Mouse (Mus musculus) frontal cortex, adult 2 months (tissue): ENCODE results near the gene Zbtb17. TPM values are rescaled to one million over a fixed set of nuclear protein-coding genes. Genes with fewer than 3 reads are reported as not detected.

Experiments used
- DNase-seq, 2 experiments: peaks; one replicate each; pipeline ENCODE4 v3.0.0; 2022; ENCODE audit warnings: low spot score in 1 of 2; ENCODE audit errors: extremely low spot score in 1 of 2
- polyA plus RNA-seq: library from polyadenylated mRNA; depleted of rRNA; stranded (reverse); fragments of >200 nt; gene quantifications from 2 replicates; pipeline ENCODE4 v1.2.3, GENCODE M21; 2012

The Zbtb17 gene
- polyA plus RNA-seq, 1 experiment: 42.7 TPM

DNA sequence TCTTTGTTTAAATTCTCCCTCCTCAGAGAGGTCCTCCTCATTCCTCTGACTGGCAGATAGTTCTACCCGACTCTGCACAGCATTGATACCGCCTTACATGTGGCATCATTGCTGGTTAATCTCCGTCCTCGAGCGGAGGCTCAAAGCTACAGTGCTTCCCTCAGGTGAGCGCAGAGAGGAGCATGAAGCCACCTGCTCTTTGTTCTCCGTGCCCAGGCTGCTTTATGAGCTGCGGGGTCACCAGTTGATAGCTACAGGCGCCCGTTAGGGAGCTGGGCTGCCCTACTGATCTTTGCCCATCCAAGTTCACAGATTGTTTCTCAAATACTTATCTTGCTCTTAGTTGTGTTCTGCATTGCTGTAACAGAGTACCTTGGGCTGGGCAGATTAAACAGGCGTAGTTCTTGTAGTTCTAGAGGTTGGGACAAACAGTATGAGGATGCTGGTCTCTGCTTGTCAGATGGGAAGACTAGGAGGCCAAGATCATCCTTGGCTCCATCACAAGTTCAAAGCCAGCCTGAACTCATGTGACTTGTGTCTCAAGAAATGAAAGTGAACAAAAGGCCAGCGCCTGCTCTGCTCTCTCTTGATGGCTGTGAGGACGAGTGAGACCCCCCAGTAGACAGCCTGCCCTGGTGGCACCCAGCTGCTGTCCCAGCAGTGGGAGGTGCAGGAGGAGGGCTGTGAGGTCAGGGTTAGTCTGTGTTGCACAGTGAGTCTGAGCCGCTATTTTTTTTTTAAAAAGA, 11.9 kb downstream of the Zbtb17 start:
- no peak for DNase-seq

DNA sequence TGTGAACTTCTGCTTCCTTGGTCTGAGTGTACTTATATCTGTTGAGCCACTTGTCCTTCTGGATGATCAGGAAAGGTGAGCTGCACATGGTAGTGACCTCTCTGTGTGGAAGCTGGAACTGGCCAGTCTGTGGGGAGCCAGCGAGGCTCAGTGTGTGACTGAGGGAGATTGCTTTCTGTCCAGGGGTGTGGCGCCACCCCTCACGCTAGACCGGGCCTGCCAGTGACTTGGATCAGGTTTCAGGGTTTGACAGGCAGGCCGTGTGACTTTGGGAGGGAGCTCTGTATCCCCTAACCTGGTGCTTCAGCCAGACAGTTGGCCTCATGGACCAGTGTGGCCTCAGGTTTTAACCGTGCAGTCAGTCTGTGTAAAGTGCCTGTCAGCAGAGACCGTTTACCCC, 13.8 kb downstream of the Zbtb17 start:
- no peak for DNase-seq

DNA sequence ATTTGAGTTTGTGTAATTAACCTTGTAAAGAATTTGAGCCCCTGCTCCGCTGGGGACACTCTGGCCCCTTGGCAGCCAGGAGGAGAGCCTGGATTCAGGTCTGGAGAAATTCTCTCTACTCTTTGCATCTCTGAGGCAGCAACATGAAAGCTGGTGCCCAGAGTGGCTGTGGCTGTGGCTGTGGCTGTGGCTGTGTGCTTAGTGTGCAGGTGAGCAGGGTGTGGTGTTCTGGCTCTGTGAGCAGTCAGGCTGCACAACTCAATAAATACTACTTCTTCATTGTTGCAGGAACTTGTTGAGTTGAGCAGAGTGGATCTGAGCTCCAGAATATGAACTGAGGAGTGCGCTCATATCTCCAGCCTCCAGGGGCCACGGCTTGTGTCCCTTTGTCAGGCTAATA, 14.4 kb downstream of the Zbtb17 start:
- DNase-seq: no peak

DNA sequence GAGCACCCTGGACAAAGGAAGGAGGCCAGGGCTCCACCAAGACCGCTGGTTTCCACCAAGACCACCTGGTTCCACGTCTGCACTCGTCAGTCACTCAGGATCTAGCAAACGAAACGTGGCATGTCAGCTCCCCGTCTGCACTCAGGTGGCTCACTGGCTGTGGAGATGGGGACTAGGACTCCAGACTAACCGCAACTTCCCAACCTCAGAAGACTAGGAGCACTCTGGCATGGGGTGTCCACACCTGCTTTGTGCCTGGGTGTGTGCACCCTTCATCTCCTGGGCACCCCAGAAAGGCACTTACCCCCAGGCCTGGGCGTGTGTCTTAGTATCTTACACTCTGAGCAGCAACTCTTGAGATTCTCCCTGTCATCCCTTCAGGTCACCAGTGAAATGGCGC, 15.3 kb downstream of the Zbtb17 start:
- no peak for DNase-seq

DNA sequence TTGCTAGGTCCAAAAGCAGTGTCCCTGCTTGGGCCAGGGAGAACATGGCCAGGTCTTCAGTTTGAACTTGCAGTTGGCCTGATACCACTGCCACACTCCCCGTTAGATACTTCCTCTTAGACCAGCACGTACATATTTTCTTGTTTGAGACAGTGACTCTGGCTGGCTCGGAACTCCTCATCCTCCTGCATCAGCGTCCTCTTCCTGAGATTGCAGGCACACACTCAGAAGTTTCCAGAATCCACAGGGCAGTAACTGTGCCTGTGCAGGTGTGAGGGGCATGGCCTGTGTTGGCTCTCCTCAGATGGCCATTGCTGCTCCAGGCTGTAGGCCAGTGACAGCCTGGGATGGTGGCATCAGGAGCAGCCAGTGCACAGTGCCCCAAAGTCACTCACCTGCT, 16.0 kb downstream of the Zbtb17 start:
- no peak for DNase-seq

DNA sequence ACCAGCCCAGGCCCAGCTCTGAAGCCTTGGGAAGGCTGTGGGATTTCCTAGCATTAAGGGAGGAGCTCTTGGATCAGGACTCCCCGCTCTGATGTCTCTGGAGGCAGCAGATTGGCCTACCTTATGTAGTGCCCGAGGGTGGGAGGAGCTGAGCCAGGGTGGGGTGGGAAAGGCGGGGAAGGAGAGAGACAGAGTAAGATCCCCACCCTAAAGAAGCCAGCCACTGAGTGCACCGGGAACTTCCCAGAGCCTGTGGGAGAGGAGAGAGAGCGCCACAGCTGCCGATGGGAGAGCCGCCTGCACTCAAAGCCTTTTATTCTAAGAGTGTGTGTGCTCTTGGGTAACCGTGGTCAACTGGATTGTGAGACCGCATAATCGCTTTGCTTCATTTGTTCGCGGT, 16.6 kb downstream of the Zbtb17 start:
- no peak for DNase-seq

DNA sequence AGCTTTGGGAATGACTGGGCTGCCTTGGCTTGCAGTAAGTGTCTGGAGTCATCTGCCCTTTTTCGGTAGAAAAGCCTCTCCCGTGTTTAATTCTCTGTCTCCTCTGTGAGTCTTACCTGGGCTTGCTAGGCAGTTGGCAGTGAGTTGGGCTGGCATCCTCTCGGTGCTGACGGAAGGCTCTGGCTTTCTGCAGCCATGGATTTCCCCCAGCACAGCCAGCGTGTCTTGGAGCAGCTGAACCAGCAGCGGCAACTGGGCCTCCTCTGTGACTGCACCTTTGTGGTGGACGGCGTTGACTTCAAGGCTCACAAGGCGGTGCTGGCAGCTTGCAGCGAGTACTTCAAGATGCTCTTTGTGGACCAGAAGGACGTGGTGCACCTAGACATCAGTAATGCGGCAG, 17.1 kb downstream of the Zbtb17 start:
- DNase-seq: no peak

DNA sequence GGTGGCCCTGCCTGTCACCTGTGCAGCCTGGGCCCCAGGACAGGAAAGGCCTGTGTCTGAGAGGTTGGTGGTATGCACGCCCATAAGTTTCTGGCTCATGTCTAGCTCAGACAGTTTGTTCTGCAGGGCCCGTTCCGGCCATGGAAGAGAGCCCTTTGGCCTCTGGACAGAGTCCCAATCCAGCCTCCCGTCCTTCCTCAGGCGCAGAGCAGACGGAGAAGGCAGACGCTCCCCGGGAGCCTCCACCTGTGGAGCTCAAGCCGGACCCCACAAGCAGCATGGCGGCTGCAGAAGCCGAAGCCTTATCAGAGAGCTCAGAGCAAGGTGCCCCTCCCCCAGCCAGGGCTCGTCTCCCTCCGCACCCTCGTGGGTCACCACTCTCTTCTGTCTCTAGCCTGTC, 19.0 kb downstream of the Zbtb17 start:
- DNase-seq: no peak

DNA sequence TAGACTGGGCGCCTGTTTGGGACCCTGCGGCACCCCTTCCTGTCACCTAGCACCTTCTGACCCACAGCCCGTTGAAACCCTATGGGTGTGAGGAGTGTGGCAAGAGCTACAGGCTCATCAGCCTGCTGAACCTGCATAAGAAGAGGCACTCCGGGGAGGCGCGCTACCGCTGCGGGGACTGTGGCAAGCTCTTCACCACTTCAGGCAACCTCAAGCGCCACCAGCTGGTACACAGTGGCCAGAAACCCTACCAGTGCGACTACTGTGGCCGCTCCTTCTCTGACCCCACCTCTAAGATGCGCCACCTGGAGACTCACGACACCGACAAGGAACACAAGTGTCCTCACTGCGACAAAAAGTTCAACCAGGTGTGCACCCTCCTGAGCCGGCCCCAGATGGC, 20.3 kb downstream of the Zbtb17 start:
- no peak for DNase-seq

DNA sequence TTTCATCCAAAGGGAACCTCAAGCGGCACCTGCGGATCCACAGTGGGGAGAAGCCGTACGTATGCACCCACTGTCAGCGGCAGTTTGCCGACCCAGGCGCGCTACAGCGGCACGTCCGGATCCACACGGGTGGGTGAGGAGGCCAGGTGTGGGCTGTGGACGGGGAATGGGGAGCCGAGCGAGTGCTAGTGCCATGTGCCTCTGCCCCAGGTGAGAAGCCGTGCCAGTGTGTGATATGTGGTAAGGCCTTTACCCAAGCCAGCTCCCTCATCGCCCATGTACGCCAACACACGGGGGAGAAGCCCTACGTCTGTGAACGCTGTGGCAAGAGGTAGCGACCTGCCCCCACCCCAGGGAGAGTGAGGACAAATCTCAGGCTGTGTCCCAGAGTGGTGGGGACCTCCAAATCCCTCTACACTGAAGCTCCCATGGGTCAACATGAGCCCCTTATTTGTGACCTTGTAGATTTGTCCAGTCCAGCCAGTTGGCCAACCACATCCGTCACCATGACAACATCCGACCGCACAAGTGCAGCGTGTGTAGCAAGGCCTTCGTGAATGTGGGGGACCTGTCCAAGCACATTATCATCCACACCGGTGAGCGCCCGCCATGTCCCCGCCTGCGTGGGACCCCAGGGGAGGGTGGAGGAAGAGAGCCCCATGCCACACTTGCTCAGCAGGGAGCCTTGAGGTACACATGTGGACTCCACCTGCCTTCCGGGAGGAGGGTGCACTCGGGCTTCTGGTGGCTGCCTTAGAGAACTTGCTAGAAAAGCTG, 21.2 kb downstream of the Zbtb17 start:
- no peak for DNase-seq

DNA sequence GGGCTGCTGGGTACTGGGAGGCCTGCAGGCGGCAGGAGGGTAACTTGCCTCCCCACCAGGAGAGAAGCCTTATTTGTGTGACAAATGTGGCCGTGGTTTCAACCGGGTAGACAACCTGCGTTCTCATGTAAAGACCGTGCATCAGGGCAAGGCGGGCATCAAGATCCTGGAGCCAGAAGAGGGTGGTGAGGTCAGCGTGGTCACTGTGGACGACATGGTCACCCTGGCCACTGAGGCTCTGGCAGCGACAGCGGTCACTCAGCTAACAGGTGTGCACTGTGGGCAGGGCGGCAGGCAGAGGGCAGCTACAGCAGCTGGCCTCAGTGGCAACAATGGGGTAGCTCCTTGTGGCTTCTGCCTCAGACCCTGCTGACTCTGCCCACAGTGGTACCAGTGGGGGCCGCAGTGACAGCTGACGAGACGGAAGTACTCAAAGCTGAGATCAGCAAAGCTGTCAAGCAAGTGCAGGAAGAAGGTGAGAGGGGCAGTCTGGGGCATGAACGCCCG, 21.9 kb downstream of the Zbtb17 start:
- DNase-seq: no peak

DNA sequence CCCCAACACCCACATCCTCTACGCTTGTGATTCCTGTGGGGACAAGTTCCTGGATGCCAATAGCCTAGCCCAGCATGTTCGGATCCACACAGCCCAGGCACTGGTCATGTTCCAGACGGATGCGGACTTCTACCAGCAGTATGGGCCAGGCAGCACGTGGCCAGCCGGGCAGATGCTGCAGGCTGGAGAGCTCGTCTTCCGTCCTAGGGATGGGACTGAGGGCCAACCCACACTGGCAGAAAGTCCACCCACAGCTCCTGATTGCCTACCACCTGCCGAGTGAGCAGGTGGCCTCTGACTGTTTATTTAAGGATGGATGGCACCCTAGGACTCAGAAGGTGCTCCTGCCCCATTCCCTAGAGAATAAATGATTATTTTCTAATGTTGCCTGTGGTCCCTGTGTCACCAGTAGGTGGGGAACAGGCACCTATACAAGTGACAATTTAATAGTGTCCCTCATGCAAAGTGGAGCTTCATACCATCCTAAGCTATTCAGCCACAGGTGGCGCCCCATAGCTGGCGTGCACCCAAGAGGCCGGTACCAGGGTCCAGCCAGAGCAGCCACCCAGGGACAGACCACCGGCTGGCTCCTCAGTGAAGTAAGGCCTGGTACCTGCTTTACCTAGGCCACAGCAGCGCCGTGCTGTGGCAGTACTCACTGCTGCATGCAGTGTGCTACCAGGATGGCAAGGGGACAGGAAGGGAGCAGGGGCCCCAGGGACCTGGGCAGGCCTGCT, 22.6 kb downstream of the Zbtb17 start:
- no peak for DNase-seq

DNA sequence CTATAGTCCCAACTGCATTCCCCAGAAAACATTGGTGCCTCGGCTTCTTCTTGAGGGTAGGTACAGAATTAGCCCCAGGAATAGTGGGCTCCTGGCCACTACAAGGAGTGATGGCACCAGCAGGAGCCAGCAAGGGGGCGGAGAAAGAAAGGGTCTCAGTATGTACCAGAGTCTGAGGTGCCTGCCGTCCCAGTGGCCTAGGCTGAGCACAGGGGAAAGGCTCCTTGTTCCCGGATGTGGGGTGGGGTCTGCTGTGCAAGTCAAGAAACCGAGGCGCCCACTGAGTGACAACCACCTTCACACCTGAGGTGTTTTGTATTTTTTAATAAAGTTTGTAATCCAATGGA, 23.1 kb downstream of the Zbtb17 start:
- no peak for DNase-seq

DNA sequence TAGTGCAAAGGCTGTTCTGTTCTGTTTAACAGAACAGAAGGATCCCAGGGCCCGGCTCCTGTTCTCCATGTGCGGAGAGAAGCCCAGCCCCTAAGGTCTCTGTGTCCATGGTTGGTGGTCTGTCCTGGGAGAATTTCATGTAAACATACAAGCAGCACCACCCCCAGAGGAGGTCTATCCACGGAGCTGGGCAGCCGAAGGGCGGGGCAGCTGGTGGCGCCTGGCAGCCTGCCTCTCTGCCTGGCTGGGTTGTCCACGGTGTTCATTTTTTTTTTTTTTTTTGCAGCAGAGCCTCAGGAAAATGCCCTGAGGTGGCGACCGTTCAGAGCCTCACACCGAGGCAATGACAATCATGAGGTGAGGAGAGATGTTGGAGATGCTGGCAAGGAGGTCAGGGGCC, 24.1 kb downstream of the Zbtb17 start:
- DNase-seq: no peak

DNA sequence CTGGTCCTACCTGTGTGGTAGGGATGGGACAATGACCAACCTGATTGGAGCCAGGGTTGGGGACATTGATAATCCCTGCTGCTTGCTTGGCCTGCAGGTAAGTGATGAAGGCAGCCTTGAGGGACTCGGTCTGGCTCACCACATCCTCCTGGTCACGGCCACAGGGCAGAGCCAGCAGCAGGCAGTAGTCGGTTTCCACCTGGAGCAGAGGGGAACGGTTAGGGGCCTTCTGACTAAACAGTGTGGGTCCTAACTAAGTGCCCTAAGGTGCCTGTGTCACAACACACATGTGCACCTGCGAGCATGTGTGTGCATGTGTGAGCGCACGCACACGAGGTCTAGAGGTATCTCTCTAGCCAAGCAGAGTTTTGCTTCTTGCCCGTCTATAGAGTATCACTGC, 24.9 kb downstream of the Zbtb17 start:
- DNase-seq: no peak

DNA sequence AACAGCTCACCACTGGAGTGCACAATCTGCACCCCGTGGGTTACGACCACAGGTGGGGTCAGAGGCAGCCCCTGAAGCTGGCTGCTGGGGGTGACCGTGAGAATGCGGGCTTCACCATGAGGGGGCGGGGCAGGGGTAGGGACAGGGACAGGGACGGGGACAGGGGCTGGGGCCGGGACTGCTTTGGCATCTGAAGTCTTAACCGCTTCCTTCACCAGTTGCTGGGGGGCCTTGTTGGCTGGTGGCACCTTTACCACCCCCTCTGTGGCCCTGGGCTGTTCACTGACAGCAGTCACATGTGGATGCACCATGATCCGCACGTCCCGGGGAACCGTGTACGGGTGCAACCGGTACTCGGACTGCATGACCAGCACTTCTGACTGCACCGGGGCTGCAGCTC, 27.0 kb downstream of the Zbtb17 start:
- DNase-seq: no peak

DNA sequence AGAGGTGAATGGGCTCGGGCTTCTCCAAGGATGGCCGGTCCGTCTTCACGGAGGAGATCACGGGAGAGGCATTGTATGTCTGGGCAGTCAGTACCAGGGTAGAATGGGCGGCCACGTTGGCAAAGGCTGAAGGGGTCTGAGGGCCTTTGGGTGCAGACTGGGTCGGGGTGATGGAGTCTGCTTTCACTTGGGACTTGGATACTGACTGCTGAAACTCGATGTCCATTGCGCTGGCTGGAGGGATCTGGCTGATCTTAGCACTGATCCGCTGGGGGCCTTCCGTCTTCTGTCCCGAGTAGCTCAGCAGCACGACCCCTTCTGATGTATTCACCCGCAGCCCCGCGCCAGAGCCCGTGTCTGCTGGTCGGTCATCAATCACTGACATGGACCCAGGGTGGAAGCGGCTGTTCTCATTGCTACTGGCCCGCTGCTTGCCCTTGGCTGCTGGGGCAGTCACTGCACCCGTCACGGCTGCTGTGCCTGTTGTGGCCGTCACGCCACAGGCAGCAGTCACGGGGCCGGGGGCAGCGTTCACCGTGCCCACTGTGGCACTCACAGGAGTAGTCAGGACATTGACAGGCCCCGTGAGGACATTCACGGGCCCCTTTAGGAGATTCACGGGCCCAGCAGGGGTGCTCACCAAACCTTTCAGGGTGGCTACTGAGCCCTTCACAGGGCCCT, 28.3 kb downstream of the Zbtb17 start:
- DNase-seq: no peak

DNA sequence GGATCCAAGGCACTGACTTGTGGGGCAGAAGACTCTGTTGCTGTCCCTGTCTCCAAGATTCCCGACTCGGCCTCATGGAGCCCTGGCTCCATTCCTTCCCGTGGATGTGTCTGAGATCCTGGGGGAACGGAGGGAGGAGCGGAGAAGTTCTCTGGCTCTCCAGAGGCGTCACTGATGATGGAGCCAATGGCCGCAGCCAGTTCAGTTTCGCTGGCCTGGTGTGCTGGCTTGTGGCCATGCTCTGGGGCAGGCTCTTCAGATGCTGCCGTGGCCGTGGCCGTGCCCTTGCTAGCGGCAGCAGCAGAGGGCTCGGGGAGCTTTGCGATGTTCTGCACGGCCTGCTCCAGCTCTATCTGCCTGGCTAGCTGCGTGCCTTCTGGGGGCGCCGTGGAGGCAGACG, 30.0 kb downstream of the Zbtb17 start:
- DNase-seq: no peak

DNA sequence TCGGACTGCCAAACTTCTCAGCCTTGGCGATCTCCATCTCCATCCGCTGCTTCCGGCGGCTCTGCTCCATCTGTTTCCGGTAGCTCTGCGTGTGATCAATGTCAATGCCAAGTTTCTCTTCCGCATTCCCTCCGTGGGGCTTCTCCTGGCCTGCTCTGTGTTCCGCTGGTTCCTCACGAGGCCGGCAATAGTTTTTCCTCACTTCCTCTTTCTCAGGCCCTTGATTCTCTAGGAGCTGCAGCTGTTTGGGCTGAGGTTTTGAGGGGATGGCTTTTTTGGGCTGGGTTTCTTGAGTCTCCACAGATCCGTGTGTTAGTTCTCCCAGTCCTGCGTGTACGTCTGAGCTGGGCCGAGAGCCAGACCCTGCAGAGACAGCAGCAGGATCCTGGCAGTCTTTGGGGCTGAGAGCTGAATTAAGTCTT, 33.2 kb downstream of the Zbtb17 start:
- DNase-seq: peak; percentile 53 to 81

DNA sequence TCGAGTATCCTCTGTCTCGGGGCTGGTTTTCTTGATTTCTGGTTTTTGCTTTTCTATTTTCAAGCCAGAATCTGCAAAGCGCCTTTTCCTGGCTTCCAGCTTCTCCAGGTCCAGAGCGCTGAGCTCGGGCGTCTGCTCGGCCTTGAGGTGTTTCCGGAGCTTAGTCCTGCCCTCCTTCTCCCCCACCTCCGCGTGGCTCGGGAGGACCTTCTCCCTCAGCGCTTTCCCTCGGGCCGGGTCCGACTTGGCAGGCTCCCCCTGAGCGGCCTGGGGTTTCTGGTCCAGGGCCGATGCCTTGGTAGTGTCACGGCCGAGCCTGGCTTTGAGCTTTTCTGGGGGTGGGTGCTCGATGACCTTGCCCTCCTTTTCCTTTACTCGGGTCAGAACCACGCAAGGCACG, 33.8 kb downstream of the Zbtb17 start:
- DNase-seq: no peak

DNA sequence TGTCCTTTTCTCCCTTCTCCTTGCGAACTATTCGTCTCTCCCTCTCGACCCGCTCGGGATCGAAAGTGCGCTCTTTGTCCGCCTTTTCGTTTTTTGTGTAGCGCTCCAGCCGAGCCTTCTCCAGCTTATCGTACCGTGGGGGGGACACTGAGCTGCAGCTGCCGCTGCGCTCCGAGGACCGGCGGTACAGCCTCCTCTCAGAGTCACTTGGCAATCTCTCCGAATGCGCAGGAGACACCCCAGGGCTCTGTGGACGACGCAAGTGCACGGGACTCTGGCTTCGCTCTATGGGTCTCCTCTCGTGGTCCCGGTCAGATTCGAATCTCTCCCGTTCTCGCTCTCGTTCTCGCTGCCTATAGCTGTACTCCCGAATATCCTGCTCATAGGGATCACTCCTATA, 34.3 kb downstream of the Zbtb17 start:
- DNase-seq: no peak
